Mouse (Mus musculus): ENCODE results near the gene Spint3. TPM values are rescaled to one million over a fixed set of nuclear protein-coding genes. Genes with fewer than 3 reads are reported as not detected.

The Spint3 gene
- total RNA-seq, 2 experiments from 2014 or later = not detected

DNA sequence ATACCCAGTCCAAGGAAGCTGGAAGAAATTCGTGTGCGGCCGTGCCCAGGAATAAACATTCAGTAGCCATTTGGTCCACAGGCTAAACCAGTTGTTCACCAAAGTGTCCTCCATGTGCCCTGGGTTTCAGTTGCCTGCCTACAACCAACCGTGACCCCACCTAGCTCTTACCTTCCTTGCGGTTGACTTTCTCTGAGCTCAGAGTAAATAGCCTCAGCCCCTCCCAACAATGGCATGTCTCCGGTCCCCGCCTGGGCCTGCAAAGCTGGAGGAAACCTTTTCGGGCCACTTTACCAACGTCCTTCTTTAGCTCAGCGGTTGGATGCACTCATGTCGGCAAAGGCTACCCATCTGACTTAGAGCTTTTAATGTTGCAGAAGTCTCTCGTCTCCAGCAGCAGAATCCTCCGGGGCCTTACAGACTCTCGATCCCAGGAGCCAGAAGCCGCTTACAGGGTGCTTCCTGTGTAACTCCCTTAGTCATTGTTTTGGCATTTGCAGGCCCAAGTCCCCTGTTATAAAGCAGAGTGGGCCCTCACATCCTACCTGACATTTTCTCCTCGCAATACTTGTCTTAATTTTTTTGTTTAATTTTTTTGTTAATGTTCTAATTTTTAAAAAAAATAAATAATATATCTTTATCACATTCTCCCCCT lies 14.1 kb downstream of the Spint3 start:
- no peak for DNase-seq (ENCODE audit: extremely low spot score in 1 of 2, low spot score in 2 of 2)
- intact Hi-C loops (cut with DNase I) = no loop called here

DNA sequence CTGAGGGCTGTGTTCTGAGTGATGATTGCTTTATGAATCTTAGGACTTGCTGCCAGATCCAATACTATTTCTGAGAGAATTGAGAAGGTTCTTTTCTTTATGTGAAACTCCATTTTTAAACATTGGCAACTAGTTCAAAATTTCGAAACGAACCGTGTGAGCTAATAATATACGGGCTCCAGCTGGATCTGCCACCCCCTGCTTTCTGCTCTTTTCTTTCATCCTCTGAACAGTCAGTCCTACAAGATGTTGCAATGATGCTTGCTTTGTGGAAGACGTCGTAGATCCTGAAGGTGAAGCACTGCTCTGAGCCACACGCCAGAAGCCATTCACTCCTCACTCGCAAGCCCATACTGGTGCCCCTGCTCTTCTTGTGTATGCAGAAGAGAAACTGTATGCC lies 14.8 kb downstream of the Spint3 start:
- intact Hi-C loops (cut with DNase I) = no loop called here
- peak in 1 of 2 experiments; percentile 40 for DNase-seq (ENCODE audit: extremely low spot score in 1 of 2, low spot score in 2 of 2)

DNA sequence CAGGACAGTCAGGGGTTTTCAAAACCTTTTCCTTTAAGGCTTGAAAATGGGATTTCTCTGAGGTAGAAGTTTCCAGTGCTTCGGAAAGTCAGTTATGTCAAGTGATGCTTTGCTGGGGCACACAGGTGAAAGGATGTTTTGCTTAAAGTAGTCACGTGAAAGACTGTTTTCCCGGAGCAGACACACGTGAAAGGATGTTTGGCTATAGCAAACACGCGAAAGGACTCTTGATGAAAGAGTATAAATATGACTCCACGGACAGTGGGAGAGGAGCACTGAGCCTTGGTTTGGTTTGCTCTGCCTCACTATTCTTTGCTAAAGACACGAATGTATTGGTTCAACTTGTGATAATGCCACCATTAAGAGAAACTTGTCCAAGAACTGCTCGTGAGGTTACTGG lies 21.8 kb downstream of the Spint3 start:
- no peak for DNase-seq (ENCODE audit: extremely low spot score in 1 of 2, low spot score in 2 of 2)
- intact Hi-C loops (cut with DNase I) = no loop called here

DNA sequence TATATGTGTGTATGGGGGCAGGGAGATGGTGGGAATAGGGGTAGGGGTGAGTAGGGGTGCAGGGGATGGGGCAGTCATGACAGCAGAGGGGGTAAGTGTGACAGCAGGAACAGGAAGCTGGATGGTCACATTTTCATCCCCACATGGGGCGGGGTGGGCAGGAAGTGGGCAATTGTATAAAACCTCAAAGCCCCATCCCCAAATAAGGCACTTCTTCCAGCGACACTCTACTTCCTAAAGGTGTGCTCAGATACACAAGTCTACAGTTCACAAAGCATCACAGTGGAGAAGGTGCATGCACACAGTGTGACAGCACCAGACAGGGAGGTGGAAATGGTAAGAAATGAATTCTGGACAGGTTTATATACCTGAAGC lies 22.4 kb downstream of the Spint3 start:
- intact Hi-C loops (cut with DNase I) = no loop called here
- DNase-seq (ENCODE audit: extremely low spot score in 1 of 2, low spot score in 2 of 2) = no peak

DNA sequence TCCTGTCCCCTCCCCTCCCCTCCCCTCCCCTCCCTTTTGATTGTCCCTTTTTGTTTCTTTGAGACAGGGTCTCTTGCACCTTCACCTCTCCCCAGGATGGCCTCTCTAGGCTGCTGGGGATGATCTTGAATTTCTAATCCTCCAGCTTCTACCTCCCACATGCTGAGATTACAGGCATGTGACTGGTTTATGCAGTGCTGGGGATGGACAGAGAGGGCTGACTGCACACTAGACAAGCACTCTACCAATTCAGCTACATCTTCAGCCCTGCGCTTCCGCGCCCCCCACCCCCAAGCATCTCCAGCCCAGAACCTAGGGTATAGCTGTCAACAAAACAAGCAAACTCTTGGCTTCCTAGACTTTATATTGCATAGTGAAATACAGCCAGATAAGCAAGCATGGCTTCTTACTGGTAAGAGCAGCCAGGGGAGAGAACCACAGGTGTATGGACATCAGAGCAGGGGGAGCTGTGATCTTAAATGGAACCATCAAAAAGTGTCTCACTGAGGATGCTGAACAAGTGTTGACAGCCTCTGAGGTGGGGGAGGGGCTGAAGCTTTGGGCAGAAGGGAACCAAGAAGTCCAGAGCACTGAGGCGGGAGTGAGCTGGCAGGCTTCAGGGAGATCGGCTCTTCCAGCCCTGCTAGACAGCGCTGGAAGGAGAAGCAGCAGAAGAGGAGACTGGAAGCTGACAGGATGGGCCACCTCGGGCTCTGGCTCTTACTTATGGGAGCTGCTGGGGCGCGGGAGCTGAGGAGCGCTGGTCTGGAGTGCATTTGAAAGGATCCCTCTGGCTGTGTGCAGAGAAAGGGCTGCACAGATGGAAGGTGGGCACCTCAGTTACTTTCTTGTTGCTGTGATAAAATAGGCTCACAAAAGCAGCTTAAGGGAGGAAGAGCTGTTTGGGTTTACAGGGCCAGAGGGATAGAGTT lies 23.0 kb downstream of the Spint3 start:
- intact Hi-C loops (cut with DNase I) = no loop called here
- peak in 1 of 2 experiments; percentile 62 for DNase-seq (ENCODE audit: extremely low spot score in 1 of 2, low spot score in 2 of 2)

DNA sequence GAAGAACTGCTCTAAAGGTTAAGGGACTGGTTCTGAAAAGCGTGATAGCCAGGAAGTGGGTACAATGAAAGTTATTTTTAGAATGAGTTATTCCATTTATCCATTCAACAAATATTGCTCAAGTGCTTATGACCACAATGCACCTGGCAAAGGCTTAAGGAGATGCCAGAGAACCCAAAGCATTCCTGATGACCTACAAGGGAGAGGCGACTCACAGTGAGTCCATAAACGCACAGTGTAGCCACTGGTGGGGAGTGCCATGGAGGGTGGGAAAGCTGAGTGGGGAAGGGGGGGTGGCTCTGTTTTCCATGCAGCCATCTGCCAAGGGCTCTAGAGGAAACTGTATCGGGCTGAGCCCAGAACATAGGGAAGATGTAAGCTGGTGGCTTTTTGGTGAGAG lies 23.9 kb downstream of the Spint3 start:
- intact Hi-C loops (cut with DNase I) = no loop called here
- DNase-seq (ENCODE audit: extremely low spot score in 1 of 2, low spot score in 2 of 2) = no peak

DNA sequence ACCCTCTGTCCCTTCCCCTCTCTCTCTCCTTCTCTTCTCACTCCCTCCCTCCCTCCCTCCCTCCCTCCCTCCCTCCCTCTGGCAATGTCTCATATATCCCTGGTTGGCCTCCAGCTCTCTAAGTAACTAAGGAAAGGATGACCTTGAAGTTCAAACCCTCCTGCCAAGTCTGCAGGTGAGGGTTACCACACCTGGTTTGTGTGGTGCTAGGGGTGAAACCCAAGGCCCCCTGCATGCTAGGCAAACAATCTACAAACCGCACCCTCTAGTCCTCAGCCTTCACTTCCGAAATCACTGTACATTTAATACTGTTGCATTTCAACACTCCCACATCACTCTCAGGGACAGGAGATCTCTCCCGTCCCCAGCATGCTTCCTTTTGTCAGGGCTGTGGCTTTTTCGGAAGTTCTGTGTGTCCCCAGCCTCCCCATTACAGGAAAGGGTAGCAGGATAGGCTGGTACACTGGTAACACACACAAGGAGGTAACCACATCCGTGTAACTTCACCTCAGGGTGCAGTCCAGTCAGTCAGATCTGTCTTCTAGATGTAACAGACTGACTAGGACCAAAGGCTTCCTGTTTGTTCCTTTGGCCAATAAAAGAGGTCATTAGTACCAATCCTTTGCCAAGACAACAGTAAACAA lies 28.7 kb downstream of the Spint3 start:
- intact Hi-C loops (cut with DNase I) = no loop called here
- no peak for DNase-seq (ENCODE audit: extremely low spot score in 1 of 2, low spot score in 2 of 2)

DNA sequence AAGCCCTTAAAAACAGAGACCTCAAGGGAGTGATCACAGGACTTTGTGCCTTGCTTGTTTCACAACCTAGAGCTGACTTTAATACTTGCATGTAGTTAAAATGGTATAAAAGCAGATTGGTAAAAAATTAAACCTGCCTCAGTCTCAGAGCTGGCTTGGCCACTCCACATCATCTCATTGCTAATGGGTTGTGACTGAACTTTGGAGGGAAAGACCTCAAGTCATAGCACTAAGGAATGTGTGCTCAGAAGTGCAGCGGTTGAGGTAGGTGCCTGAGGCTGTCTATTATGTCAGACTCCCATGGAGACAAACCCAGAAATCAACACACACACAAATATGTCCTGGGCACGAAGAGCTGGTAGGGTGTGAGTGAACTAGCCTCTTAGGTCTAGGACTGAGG lies 29.5 kb downstream of the Spint3 start:
- no peak for DNase-seq (ENCODE audit: extremely low spot score in 1 of 2, low spot score in 2 of 2)
- intact Hi-C loops (cut with DNase I) = no loop called here

DNA sequence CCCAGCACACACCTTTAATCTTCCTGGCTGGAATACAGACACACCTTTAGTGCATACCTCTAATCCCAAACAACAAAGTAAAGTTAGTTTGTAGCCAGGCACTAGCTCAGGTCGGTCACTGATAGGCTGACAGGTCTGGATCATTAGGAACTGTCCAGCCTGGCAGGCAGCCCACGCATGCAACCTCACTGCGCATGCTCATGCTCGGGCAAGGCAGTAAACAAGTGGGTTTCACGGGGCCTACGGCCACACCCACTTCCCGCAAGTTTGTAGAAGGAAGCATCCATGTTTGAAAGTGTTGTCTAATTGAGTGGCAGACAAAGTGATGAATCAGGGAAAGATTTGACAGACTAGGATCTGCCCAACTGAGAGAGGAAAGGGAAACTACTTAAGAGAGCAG lies 30.7 kb downstream of the Spint3 start:
- intact Hi-C loops (cut with DNase I) = no loop called here
- no peak for DNase-seq (ENCODE audit: extremely low spot score in 1 of 2, low spot score in 2 of 2)

DNA sequence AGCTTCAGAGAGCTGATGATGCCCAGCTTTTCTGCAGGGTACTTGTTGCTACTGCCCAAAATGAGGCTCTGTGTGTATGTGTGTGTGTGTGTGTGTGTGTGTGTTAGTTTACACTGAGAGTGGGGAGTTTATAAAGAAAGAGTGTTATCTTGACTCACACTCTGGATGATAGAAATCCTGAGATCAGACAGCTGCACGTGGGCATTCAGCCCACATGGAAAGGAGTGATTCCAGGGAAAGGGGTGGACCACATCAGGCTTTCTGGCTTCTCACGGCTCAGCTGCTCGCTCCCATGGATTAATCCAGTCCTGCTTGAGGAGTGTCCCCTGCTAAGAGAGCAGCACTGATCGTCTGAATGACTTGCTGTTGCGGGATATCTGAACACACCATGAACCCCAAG lies 31.1 kb downstream of the Spint3 start:
- peak in 1 of 2 experiments; percentile 40 for DNase-seq (ENCODE audit: extremely low spot score in 1 of 2, low spot score in 2 of 2)
- intact Hi-C loops (cut with DNase I) = no loop called here

DNA sequence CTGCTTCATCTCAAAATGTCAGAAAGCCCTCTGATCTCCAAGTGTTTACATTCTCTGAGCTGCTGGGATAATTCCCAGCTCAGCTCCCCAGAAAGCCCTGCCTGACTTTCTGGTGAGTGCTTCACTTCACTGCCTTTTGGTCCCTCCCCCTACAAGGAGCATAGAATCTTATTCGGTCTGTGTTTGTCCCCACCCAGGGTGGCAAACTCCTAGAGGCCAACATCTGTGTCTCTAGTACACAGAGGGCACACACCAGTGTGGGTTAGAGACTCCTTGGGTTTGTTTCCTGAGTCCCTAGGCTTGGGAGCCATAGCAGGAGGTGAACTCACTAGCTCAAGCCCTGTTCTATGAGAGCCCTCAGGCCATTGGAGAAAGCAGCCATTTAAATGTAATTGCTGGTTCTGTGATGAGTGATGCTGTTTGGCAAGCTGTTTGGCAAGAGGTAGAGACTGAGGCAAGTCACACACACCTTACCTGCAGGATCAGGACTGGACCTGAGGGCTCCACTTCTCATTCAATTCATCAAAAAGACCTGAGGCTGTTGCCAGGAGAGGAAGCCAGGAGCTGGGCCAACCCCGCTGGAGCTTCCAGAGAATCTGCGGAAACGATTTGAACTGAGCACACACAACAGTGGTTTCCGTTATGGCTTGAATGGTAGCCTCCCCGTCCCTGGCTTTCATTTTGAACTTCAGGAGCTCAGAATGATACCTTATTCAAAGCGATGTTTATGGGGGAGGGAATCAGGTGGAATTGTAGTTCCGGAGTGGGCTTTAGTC lies 32.4 kb downstream of the Spint3 start:
- intact Hi-C loops (cut with DNase I) = no loop called here
- DNase-seq (ENCODE audit: extremely low spot score in 1 of 2, low spot score in 2 of 2) = no peak

DNA sequence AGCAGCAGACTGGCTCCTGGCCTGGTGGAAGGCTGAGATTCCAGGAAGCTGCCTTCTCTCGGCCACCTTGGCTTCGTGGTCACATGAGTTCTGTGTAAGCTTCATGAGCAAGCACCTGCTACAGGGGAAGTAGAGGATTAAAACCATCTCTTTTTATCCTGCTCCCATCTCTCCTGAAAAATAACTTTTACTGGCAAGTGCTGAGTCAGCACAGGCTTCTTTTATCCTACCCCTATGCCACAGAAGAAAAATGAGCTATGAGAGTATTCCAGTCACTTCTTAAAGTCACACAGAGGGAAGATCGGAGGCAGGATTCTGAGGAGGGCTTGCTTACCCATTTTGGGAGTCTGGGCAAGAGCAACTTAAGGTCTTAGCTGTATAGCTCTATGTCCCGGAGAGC lies 36.3 kb downstream of the Spint3 start:
- intact Hi-C loops (cut with DNase I) = no loop called here
- no peak for DNase-seq (ENCODE audit: extremely low spot score in 1 of 2, low spot score in 2 of 2)

DNA sequence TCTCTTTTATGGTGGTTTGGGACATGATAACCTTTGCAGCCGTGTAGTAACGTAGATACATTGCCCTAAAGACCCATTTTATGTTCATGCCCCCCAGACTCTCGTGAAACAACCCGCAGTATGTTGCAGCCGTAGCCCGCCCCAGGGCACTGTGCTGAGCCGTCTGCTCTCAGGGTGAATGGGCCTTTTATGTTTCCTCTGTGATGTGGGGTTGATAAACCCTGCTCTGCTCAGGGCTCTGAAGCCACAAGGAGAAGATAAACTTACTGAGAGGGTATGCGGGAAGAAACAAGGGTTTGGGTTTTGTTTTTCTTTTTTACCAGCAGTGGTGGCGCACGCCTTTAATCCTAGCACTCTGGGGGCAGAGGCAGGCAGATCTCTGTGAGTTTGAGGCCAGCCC lies 38.9 kb downstream of the Spint3 start:
- DNase-seq (ENCODE audit: extremely low spot score in 1 of 2, low spot score in 2 of 2) = no peak
- intact Hi-C loops (cut with DNase I) = loop anchor here (5.0 kb wide), 1 partner anchor 117 kb away; no protein-coding TSS in a partner anchor

DNA sequence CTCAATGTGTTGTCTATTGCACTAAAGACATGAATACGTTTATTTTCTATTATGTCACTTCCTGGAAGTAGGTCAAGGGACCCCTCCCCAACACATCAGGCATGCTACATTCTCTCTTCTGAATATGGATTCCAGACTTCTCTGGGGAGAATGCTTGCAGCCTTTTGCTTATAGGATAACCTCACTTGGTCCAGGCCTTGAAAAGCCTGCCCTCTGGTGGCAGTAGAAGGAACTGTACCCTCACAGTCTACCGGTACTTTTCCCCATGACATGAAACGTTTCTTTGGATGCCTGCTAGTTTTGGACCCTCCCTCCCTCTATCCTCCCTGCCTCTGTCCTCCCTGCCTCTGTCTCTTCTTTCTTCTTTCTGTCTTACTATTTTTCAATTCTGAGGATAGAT lies 42.1 kb downstream of the Spint3 start:
- DNase-seq (ENCODE audit: extremely low spot score in 1 of 2, low spot score in 2 of 2) = peak; percentile 68 to 70
- intact Hi-C loops (cut with DNase I) = loop anchor here (5.0 kb wide), 1 partner anchor 114 kb away; no protein-coding TSS in a partner anchor

DNA sequence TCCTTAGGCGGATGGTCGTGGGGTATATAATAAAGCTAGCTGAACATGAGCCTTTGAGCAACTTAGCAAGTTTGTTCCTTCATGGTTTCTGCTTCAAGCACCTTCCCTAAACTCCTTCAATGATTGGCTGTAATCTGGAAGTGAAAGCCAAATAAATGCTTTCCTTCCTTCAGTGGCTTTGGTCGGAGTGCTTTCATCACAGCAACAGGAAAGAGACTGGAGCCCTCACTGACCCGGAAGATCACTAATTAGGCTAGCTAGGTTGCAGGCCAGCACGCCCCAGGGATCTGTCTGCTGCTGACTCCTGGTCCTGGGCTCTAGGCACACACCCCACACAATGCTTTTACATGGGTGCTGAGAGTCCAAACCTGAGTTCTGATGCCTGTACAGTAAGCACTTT lies 44.7 kb downstream of the Spint3 start:
- no peak for DNase-seq (ENCODE audit: extremely low spot score in 1 of 2, low spot score in 2 of 2)
- intact Hi-C loops (cut with DNase I) = no loop called here

DNA sequence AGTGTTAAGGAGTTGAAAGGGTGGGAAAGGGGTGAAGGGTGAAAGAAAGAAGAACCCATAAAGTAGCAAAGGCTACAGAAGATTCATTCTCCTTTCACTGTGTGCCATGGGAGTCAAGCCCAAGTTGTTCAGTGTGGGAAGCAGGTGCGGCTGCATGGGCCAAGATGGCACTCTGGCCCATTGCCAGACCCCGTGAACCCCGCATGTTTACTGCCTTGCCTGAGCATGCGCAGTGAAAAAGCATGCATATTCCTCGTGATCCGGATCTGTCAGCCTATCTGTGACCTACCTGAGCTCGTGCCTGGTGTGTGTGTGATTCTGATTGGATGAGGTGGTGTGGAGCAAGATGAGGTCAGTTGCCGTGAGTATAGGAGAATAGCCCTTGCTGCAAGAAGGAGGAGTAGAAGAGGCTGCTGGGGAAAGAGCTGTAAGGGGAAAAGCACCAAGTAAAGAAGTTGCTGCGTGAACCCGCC lies 49.9 kb downstream of the Spint3 start:
- DNase-seq (ENCODE audit: extremely low spot score in 1 of 2, low spot score in 2 of 2) = no peak
- intact Hi-C loops (cut with DNase I) = no loop called here

DNA sequence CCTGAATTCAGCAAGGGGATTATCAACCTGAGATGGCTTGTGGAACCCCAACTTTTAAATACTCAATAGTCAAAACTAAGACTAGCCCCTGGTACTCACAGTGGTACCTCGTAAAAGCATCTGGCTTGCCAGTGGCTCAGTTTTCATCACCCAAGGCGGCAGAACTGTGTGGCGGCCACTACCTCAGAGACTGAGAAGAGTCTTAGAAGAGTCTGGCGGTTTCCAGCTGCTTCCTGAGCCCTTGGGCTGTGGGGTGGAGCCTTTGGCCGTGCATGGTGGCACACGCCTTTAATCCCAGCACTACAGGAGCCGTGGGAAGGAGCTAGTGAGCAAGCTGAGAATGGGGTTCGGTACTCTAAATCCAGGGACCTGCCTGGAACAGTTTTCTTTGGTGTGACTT lies 51.0 kb downstream of the Spint3 start:
- intact Hi-C loops (cut with DNase I) = no loop called here
- no peak for DNase-seq (ENCODE audit: extremely low spot score in 1 of 2, low spot score in 2 of 2)

DNA sequence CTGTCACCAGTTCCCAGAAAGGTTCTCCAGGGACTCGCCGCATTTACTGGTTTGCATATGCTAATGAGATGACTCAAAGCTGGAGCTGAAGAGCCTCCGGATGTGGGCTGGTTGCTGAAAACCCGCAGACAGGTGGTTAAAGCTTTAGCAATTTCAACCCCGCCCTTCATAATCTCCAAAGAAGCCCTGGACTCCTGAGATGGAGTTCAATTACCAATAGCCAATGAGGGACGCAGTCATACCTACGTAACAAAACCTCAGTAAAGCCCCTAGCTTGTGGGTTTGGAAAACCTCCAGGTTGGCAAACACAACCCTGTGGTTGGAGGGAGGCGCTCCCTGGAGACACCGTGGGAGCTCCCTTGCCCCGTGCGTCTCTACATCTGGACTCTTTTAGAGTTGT lies 51.4 kb downstream of the Spint3 start:
- intact Hi-C loops (cut with DNase I) = no loop called here
- DNase-seq (ENCODE audit: extremely low spot score in 1 of 2, low spot score in 2 of 2) = no peak

DNA sequence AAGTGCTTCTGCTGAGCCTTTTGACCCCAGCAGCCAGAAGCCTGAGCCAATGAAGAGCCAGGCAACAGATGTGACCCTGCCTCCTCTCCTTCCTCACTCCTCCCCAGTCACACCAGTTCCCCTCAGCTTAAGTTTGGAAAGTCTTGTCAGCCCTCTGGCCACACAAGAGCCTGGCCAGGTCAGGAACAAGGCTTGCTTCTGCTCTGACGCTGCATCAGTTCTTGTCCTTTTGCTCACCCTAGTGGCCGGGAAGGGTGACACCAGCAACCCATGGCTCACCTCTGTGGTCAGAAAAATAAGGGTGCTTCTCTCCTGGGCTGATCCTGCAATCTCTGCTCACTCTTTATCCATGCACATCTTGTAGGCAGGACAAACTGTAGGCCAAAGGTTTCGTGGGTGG lies 52.5 kb downstream of the Spint3 start:
- no peak for DNase-seq (ENCODE audit: extremely low spot score in 1 of 2, low spot score in 2 of 2)
- intact Hi-C loops (cut with DNase I) = no loop called here
